Mouse (Mus musculus) forebrain, postnatal 0 days (tissue): ENCODE results near the gene Pisd. TPM values are rescaled to one million over a fixed set of nuclear protein-coding genes. Genes with fewer than 3 reads are reported as not detected.
A peak's percentile ranks its signal among the peaks of the same experiment; 100 is the strongest.
"Not testable (repeated sequence)": the region's sequence is repeated elsewhere in the genome, so short reads cannot be mapped to it uniquely, and the experiment has no call there.

Source experiments
- ATAC-seq: fragments of 200-750 bp; cut with Nextera tagmentation; 2 replicates; pipeline ENCODE4 v1.8.0; 2017; ENCODE audit warnings: mild to moderate bottlenecking, moderate library complexity
- DNase-seq: peaks from one replicate; pipeline ENCODE4 v3.0.0-alpha.2; 2015
- H3K27ac ChIP-seq: fragments of 300-500 bp; sonication (generic); 2 replicates; pipeline ENCODE4 v1.5.1; 2014; ENCODE audit warnings: low read depth, mild to moderate bottlenecking, antibody characterized with exemption, low read length, moderate library complexity, mixed read lengths
- H3K27me3 ChIP-seq: fragments of 300-500 bp; sonication (generic); 2 replicates; pipeline ENCODE4 v1.6.1; 2014; ENCODE audit warnings: mild to moderate bottlenecking, low read length, mixed read lengths; ENCODE audit not compliant: insufficient read depth
- H3K36me3 ChIP-seq: fragments of 300-500 bp; sonication (generic); 2 replicates; pipeline ENCODE4 v1.6.1; 2014; ENCODE audit warnings: mild to moderate bottlenecking, moderate library complexity; ENCODE audit not compliant: insufficient read depth
- H3K4me1 ChIP-seq: fragments of 300-500 bp; sonication (generic); 2 replicates; pipeline ENCODE4 v1.6.1; 2014; ENCODE audit warnings: antibody characterized with exemption; ENCODE audit not compliant: insufficient read depth
- H3K4me2 ChIP-seq: fragments of 300-500 bp; sonication (generic); 2 replicates; pipeline ENCODE4 v1.6.1; 2014; ENCODE audit warnings: low read depth, mild to moderate bottlenecking, moderate library complexity
- H3K4me3 ChIP-seq: fragments of 300-500 bp; sonication (generic); 2 replicates; pipeline ENCODE4 v1.5.1; 2014; ENCODE audit warnings: low read depth, low read length, mixed read lengths
- H3K9ac ChIP-seq: fragments of 300-500 bp; sonication (generic); 2 replicates; pipeline ENCODE4 v1.6.1; 2014; ENCODE audit warnings: mild to moderate bottlenecking
- H3K9me3 ChIP-seq: fragments of 300-500 bp; sonication (generic); 2 replicates; pipeline ENCODE4 v1.6.1; 2016; ENCODE audit warnings: low read length
- CTCF ChIP-seq: sonication (generic); IDR thresholded peaks from 2 replicates; pipeline ENCODE4 v1.5.1; 2016; ENCODE audit warnings: antibody characterized with exemption, control low read depth, low read depth
- WGBS: fragments of 180-500 bp; shearing (Covaris S2); extraction: QIAGEN DNeasy Blood & Tissue Kit; methylation state at CpG from one replicate; pipeline ENCODE4 v1.1.7; 2014; 5-methylcytosine and 5-hydroxymethylcytosine counted together
- polyA plus RNA-seq: library from polyadenylated mRNA; unstranded; fragments of >200 nt; fragmentation: Nextera tagmentation; extraction: Ambion mirVana; gene quantifications from 2 replicates; pipeline ENCODE4 v1.2.1, GENCODE M21; 2015
- total RNA-seq: library from RNA; depleted of rRNA; stranded (reverse); fragments of >200 nt; gene quantifications from 2 replicates; pipeline ENCODE4 v1.2.3, GENCODE M21; 2014; rRNA removed

Gene Pisd
- total RNA-seq (84.9 and 99.1 TPM in 2 replicates), polyA plus RNA-seq (87.0 and 96.4 TPM in 2 replicates)

DNA sequence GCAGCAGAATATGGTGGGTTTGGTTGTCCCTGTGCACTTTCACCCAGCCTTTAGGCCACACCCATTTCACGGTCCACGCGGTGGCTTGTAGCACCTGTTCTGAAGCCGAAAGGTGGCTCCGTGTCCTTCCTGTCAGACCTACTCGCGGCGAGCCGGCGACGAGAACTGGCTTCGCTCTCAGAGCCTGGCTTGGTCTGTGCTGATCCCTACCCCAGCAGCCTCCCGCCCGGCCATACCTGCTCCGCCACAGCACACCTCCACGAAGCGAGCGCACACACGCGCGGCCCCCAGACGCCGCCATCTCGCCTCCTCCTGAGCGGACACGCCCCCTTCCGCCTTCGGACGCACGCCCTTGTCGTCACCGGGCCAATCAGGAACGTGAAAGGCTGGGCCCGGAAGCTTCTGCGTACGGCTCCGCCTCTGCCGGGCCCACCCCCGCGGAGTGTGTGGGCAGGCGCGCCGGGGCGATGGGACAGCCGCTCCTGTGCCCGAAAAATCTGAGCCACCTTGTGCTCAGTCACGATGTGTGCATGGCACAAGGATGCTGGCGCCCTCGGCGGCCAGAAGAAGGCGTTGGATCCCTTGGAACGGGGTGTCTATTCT is at the start of gene Pisd:
Gene Pisd (minus strand): TSS at position 334 of the 603 bp plus-strand sequence.
- Histone ChIP-seq H3K27ac (peak within 1 kb of the TSS; percentile 69), H3K4me2 (peak within 1 kb of the TSS; percentile 66), H3K36me3 (peaks cover 3% of the 10 kb centered on the region; the same call in 1 of the 2 replicates), H3K4me3 (peak within 1 kb of the TSS; percentile 61), H3K4me1 (no peaks in the 10 kb centered on the region), H3K9ac (peak within 1 kb of the TSS; percentile 56), H3K9me3 (no peaks in the 10 kb centered on the region), H3K27me3 (no peaks in the 10 kb centered on the region)
- TF ChIP-seq CTCF = peak; percentile 67
- DNase-seq (peak; percentile 97), ATAC-seq (peak; percentile 100)
- under 1% methylated on average over 52 of the region's 52 CpGs for WGBS

DNA sequence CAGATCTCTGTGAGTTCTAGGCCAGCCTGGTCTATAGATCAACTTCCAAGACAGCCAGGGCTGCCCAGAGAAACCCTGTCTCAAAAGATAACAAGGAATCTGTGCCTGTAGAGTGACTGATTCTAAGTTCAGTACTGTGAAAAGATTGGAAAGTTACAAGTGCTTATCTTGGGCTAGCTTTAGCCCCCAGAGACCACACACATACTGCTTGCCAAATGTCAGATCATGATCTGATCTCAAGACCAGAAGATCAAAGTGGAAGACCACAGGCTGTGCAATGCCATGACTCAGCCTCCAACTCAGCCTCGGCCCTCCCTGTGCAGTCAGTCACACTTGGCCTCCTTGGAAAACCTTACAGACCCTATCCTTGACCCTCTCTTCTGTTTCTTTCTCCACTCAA is 49.1 kb upstream of the Pisd start:
- DNase-seq = no peak
- WGBS = 100% methylated on average over 1 of the region's 1 CpGs

DNA sequence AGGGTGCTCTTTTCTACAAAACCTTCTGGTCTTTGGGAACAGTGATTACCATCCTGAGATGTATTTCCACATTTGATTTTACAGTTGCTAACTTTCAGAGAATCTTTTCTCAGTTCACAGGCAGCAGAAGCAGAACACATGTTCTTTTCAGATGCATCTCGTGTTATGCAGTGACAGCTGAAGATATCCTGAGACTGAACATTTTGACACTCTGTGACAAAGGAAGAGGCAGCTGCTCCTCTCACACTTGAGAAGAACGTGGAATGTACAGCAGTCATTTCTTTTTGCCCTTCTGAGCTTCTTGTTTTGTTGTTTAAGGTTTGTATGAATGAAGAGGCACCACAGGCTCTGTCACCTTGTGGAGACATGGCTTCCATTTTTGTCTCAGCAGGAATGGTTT is 44.6 kb upstream of the Pisd start:
- DNase-seq = no peak
- Histone ChIP-seq H3K9me3 (no peaks in the 10 kb centered on the region), H3K4me3 (no peak overlapping the region), H3K4me2 (no peak overlapping the region), H3K36me3 (peaks cover 59% of the 10 kb centered on the region), H3K4me1 (no peaks in the 10 kb centered on the region), H3K9ac (no peak overlapping the region), H3K27me3 (no peaks in the 10 kb centered on the region), H3K27ac (no peak overlapping the region)
- ATAC-seq = no peak
- no peak for TF ChIP-seq CTCF
- 89% methylated on average over 2 of the region's 2 CpGs for WGBS

More for the DNA sequence above, 49.1 kb upstream of the Pisd start:
- Histone ChIP-seq H3K27me3 (no peaks in the 10 kb centered on the region), H3K9me3 (no peaks in the 10 kb centered on the region), H3K4me2 (no peak overlapping the region), H3K9ac (no peak overlapping the region), H3K36me3 (peaks cover 53% of the 10 kb centered on the region), H3K27ac (no peak overlapping the region), H3K4me1 (no peaks in the 10 kb centered on the region), H3K4me3 (no peak overlapping the region)
- ATAC-seq = no peak
- no peak for TF ChIP-seq CTCF

DNA sequence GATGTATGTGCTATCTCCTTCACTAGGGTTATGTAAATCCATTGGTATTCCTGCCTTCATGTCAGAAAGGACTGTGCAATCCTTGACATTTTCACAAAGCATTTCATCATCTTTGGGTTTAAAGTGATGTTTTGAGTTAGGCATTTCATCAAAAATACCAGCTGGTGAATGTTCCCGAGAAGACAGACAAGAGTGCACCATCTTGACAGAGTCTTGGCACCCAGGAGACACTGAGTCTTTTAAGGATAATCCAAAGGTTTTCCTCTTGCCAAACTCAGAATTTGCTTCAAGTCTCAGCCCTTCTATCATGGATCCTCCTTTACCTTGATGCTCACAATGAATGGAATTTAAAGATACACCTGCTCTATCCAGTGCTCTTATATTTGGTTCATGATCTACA is 43.3 kb upstream of the Pisd start:
- H3K36me3 ChIP-seq = peaks cover 55% of the 10 kb centered on the region
- H3K4me3 ChIP-seq, H3K9ac ChIP-seq, ATAC-seq, H3K4me1 ChIP-seq, H3K4me2 ChIP-seq, H3K9me3 ChIP-seq, H3K27me3 ChIP-seq, DNase-seq, H3K27ac ChIP-seq: not testable (repeated sequence)
- 66% methylated on average over 1 of the region's 1 CpGs for WGBS

DNA sequence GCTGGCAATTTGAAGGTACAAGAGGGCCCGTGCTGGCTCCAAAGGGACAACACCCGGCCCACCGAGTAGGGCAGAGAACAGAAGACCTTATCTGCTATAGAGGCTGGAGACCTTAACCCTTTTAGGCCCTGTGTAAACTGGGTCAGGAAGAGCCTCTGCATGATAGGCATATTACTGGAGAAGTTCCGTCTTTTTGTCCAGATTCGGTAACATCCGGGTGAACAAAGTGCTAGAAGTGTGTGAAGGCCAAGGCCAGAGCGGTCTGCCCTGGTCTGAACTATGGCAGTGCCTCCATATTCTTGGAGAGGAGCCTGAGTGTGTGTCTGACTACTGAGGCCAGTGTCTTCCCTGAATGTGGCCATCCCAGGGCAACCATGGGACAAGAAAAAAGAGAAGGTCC is 41.6 kb upstream of the Pisd start, which contains the start of gene Gm20671:
Gene Gm20671 (minus strand): TSS at position 101 of the 400 bp plus-strand sequence.
- H3K36me3 ChIP-seq = peaks cover 55% of the 10 kb centered on the region
- no peaks in the 10 kb centered on the region for H3K9me3 ChIP-seq
- WGBS = 91% methylated on average over 7 of the region's 7 CpGs
- H3K9ac ChIP-seq = no peak within 1 kb of the TSS
- H3K27me3 ChIP-seq = no peaks in the 10 kb centered on the region
- no peak within 1 kb of the TSS for H3K4me2 ChIP-seq
- TF ChIP-seq CTCF = no peak
- DNase-seq (no peak), ATAC-seq (no peak)
- H3K4me1 ChIP-seq = no peaks in the 10 kb centered on the region
- no peak within 1 kb of the TSS for H3K27ac ChIP-seq
- no peak within 1 kb of the TSS for H3K4me3 ChIP-seq

DNA sequence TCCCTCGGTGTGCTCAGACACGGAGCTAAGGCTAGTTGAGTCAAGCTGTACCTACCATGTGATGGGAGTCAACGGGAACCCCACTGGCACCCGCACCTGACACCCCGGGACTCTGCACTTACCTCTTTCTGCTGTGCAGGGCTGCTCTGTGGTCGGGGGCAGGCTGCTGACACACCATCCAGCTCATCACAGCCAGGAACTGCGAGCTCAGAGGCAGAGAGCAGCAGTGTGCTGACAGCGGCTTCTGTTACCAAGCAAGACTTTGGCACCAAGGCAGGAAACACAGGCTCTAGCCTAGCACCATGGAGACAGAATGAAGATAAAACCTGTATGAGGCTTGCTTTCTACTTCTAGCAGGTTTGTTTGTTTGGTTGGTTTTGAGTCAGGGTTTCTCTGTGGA is 35.0 kb upstream of the Pisd start:
- WGBS = 91% methylated on average over 8 of the region's 8 CpGs
- DNase-seq (no peak), ATAC-seq (no peak)
- Histone ChIP-seq H3K4me2 (no peak overlapping the region), H3K27me3 (no peaks in the 10 kb centered on the region), H3K9me3 (no peaks in the 10 kb centered on the region), H3K4me3 (no peak overlapping the region), H3K9ac (no peak overlapping the region), H3K4me1 (no peaks in the 10 kb centered on the region), H3K27ac (no peak overlapping the region), H3K36me3 (peaks cover 48% of the 10 kb centered on the region)
- TF ChIP-seq CTCF = no peak

DNA sequence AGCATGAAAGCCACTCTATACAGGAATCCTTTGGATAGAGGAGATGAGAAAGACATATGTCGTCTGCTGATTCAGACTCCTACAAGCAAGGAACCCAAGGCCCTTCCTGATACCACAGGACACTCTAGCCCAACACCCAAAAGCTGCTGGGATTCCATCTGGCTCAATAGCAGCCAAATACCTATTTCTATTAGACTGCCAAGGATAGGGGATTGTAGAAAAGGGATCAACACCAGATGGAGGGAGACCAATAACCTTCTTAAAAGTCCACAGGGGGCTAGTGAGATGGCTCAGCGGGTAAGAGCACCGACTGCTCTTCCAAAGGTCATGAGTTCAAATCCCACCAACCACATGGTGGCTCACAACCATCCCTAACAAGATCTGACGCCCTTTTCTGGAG is 29.9 kb upstream of the Pisd start:
- no peak for TF ChIP-seq CTCF
- no peak overlapping the region for H3K4me2 ChIP-seq
- no peaks in the 10 kb centered on the region for H3K27me3 ChIP-seq
- ATAC-seq (no peak), DNase-seq (no peak)
- H3K9ac ChIP-seq = no peak overlapping the region
- no peak overlapping the region for H3K4me3 ChIP-seq
- no peaks in the 10 kb centered on the region for H3K9me3 ChIP-seq
- 97% methylated on average over 4 of the region's 4 CpGs for WGBS
- no peaks in the 10 kb centered on the region for H3K4me1 ChIP-seq
- peaks cover 44% of the 10 kb centered on the region for H3K36me3 ChIP-seq
- H3K27ac ChIP-seq = no peak overlapping the region

DNA sequence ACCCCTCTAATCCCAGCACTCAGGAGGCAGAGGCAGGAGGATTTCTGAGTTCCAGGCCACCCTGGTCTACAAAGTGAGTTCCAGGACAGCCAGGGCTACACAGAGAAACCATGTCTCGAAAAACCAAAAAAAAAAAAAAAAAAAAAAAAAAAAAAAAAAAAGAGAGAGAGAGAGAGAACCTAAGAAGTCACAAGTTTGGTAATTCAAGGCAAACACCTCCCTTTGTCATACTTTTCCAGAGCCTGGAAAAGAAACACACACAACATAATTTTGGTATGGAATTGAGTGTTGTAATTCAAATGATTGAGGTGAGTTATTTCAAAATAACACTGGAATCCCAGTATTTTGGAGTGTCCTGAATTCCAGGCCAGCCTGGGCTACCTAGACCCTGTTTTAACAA is 1.0 kb upstream of the Pisd start:
- H3K4me2 ChIP-seq = not testable (repeated sequence)

More for the DNA sequence above, 1.0 kb upstream of the Pisd start:
- not testable (repeated sequence) for H3K27me3 ChIP-seq, ATAC-seq, H3K9ac ChIP-seq, H3K36me3 ChIP-seq, H3K4me3 ChIP-seq, DNase-seq, H3K4me1 ChIP-seq, H3K9me3 ChIP-seq
- 81% methylated on average over 1 of the region's 1 CpGs for WGBS
- H3K27ac ChIP-seq = peak overlapping the region; percentile 69; the same call in 1 of the 2 replicates
